Mouse (Mus musculus): ENCODE measurements around the gene Dgka. TPM values are rescaled to one million over a fixed set of nuclear protein-coding genes. Genes with fewer than 3 reads are reported as not detected.
"Not testable (repeated sequence)": the region's sequence is repeated elsewhere in the genome, so short reads cannot be mapped to it uniquely, and the experiment has no call there.

The Dgka gene
- polyA plus RNA-seq, 1 experiment from 2014 or later = 7.1 TPM

GRCm38 (mm10) chr10:128715559-128716537 lies 28.8 kb downstream of the Dgka start:
- 84% methylated on average over 19 of the region's 19 CpGs for WGBS
- no peak for ATAC-seq
- H3K27ac ChIP-seq (ENCODE audit: low read depth, low read length) = no peak overlapping the region

GRCm38 (mm10) chr10:128711318-128711717 lies 33.3 kb downstream of the Dgka start:
- not testable (repeated sequence) for H3K9me3 ChIP-seq (ENCODE audit: control insufficient read depth); H3K36me3 ChIP-seq (ENCODE audit: control insufficient read depth, insufficient read depth); H3K4me3 ChIP-seq (ENCODE audit: low read depth, low read length); H3K27me3 ChIP-seq (replicated peaks; ENCODE audit: control insufficient read depth, insufficient read depth, low read length); ATAC-seq; H3K9ac ChIP-seq (ENCODE audit: low read depth, low read length); H3K27ac ChIP-seq (ENCODE audit: low read depth, low read length); H3K4me1 ChIP-seq (replicated peaks; ENCODE audit: control insufficient read depth, insufficient read depth, low read length); H3K4me2 ChIP-seq (replicated peaks; ENCODE audit: low read depth)
- 91% methylated on average over 7 of the region's 7 CpGs for WGBS

More at GRCm38 (mm10) chr10:128715559-128716537, 28.8 kb downstream of the Dgka start:
- Histone ChIP-seq H3K36me3 (ENCODE audit: control insufficient read depth, insufficient read depth) (peaks cover 8% of the 10 kb centered on the region; the same call in 1 of the 2 replicates), H3K27me3 (replicated peaks; ENCODE audit: control insufficient read depth, insufficient read depth, low read length) (no peaks in the 10 kb centered on the region), H3K4me3 (ENCODE audit: low read depth, low read length) (no peak overlapping the region), H3K9me3 (ENCODE audit: control insufficient read depth) (no peaks in the 10 kb centered on the region), H3K9ac (ENCODE audit: low read depth, low read length) (no peak overlapping the region), H3K4me2 (replicated peaks; ENCODE audit: low read depth) (no peak overlapping the region), H3K4me1 (replicated peaks; ENCODE audit: control insufficient read depth, insufficient read depth, low read length) (no peaks in the 10 kb centered on the region)
- no peak for TF ChIP-seq CTCF (IDR thresholded peaks at IDR 0.05; ENCODE audit: low read depth)

- peaks cover 11% of the 10 kb centered on the region; the same call in 1 of the 2 replicates for H3K36me3 ChIP-seq (ENCODE audit: control insufficient read depth, insufficient read depth)
- ATAC-seq = peak; percentile 26
- H3K9me3 ChIP-seq (ENCODE audit: control insufficient read depth) = no peaks in the 10 kb centered on the region
- peak overlapping the region; percentile 89 for H3K27ac ChIP-seq (ENCODE audit: low read depth, low read length)
- peak overlapping the region; percentile 24 for H3K9ac ChIP-seq (ENCODE audit: low read depth, low read length)
- H3K4me2 ChIP-seq (replicated peaks; ENCODE audit: low read depth) = peak overlapping the region; percentile 81
- 8% methylated on average over 11 of the region's 11 CpGs for WGBS
- H3K4me1 ChIP-seq (replicated peaks; ENCODE audit: control insufficient read depth, insufficient read depth, low read length) = peaks cover 4% of the 10 kb centered on the region; the same call in 1 of the 2 replicates
- peak overlapping the region; percentile 86 for H3K4me3 ChIP-seq (ENCODE audit: low read depth, low read length)
- H3K27me3 ChIP-seq (replicated peaks; ENCODE audit: control insufficient read depth, insufficient read depth, low read length) = no peaks in the 10 kb centered on the region
- TF ChIP-seq CTCF (IDR thresholded peaks at IDR 0.05; ENCODE audit: low read depth) = no peak
Measured at GRCm38 (mm10) chr10:128705317-128705693, 39.4 kb downstream of the Dgka start.

- WGBS = under 1% methylated on average over 62 of the region's 62 CpGs
- Histone ChIP-seq H3K4me2 (replicated peaks; ENCODE audit: low read depth) (peak within 1 kb of the TSS; percentile 81), H3K27ac (ENCODE audit: low read depth, low read length) (peak within 1 kb of the TSS; percentile 89)
Measured at GRCm38 (mm10) chr10:128704491-128705316, 40.0 kb downstream of the Dgka start, which contains the start of gene Cdk2. Gene Cdk2, minus strand, starts transcription at chr10:128705031.

GRCm38 (mm10) chr10:128703895-128704294 lies 40.8 kb downstream of the Dgka start, which contains the start of gene Pmel:
Gene Pmel, plus strand, starts transcription at chr10:128704195.
- TF ChIP-seq CTCF (IDR thresholded peaks at IDR 0.05; ENCODE audit: low read depth) = no peak
- no peaks in the 10 kb centered on the region for H3K9me3 ChIP-seq (ENCODE audit: control insufficient read depth)
- 13% methylated on average over 4 of the region's 4 CpGs for WGBS
- no peak for ATAC-seq
- H3K9ac ChIP-seq (ENCODE audit: low read depth, low read length) = peak within 1 kb of the TSS; percentile 76
- H3K4me1 ChIP-seq (replicated peaks; ENCODE audit: control insufficient read depth, insufficient read depth, low read length) = peaks cover 4% of the 10 kb centered on the region; the same call in 1 of the 2 replicates
- no peaks in the 10 kb centered on the region for H3K27me3 ChIP-seq (replicated peaks; ENCODE audit: control insufficient read depth, insufficient read depth, low read length)
- peaks cover 15% of the 10 kb centered on the region; the same call in 1 of the 2 replicates for H3K36me3 ChIP-seq (ENCODE audit: control insufficient read depth, insufficient read depth)
- peak within 1 kb of the TSS; percentile 86 for H3K4me3 ChIP-seq (ENCODE audit: low read depth, low read length)
- H3K4me2 ChIP-seq (replicated peaks; ENCODE audit: low read depth) = peak within 1 kb of the TSS; percentile 81
- peak within 1 kb of the TSS; percentile 89 for H3K27ac ChIP-seq (ENCODE audit: low read depth, low read length)

More at GRCm38 (mm10) chr10:128704491-128705316, 40.0 kb downstream of the Dgka start, which contains the start of gene Cdk2:
- H3K9ac ChIP-seq (ENCODE audit: low read depth, low read length) = peak within 1 kb of the TSS; percentile 76
- peaks cover 12% of the 10 kb centered on the region; the same call in 1 of the 2 replicates for H3K36me3 ChIP-seq (ENCODE audit: control insufficient read depth, insufficient read depth)
- ATAC-seq = peak; percentile 94
- no peaks in the 10 kb centered on the region for H3K9me3 ChIP-seq (ENCODE audit: control insufficient read depth)
- no peaks in the 10 kb centered on the region for H3K27me3 ChIP-seq (replicated peaks; ENCODE audit: control insufficient read depth, insufficient read depth, low read length)
- no peak for TF ChIP-seq CTCF (IDR thresholded peaks at IDR 0.05; ENCODE audit: low read depth)
- H3K4me3 ChIP-seq (ENCODE audit: low read depth, low read length) = peak within 1 kb of the TSS; percentile 86
- peaks cover 4% of the 10 kb centered on the region; the same call in 1 of the 2 replicates for H3K4me1 ChIP-seq (replicated peaks; ENCODE audit: control insufficient read depth, insufficient read depth, low read length)

All from intestine, postnatal 0 days (tissue).